ENCODE assay signal across 10 mouse cellular contexts in the genomic region with DNA sequence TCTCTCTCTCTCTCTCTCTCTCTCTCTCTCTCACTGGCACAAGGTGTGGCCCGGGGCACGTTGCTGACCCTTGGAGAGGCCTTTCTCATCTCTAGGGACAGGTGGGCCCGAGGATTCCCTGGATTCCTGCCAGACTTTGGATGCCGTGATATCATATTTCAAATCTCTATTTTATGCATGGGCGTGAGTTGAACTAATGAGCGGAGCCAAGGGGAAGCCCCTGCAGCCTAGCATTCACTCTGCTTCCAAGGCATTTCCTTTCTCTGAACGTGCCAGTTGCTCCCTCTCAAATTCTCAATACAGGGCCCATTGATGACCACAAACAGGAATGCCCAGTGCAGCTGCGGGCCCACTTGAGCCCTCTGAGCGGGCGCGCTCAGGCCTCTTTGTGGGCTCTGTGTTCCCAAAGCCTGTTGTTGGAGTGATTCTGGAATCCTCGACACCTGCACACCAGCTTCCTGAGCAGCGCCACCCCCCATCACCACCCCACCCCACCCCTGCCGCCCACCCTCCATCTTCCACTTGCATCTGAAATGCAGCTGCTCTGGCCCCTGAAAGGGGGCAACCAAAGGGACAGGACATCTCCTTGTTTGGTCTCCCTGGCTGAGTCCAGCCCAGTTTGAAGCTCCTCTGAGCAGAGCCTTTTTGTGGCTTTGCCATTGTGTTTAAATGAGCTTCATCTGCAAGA.
A peak's percentile ranks its signal among the peaks of the same experiment; 100 is the strongest.
DNase-seq lines count a peak whose midpoint lies in the region; ATAC-seq and TF ChIP-seq lines count a peak whose summit lies in the region.
"Had no signal": no experiment of that assay in that cellular context is flagged by ENCODE, and none has a peak within 500 bp of the region (broad histone marks: within the 10 kb centered on the region; RNA-seq: fewer than 3 reads in every experiment).

No protein-coding gene starts in this region.

- no peak for TF ChIP-seq EP300 in stomach, postnatal 0 days (optimal IDR thresholded peaks at IDR 0.05)

- H3K9me3 ChIP-seq in stomach, embryonic 15.5 days, result no peaks in the 10 kb centered on the region
- H3K9me3 ChIP-seq in stomach, postnatal 0 days (ENCODE audit: control insufficient read depth, low read length), result no peaks in the 10 kb centered on the region
- H3K9me3 ChIP-seq in embryonic facial prominence, embryonic 14.5 days (ENCODE audit: control insufficient read depth, low read length), result no peaks in the 10 kb centered on the region
- H3K9me3 ChIP-seq in intestine, embryonic 16.5 days (ENCODE audit: control insufficient read depth, low read length), result no peaks in the 10 kb centered on the region
- H3K9me3 ChIP-seq in neural tube, embryonic 14.5 days (ENCODE audit: control insufficient read depth, low read length), result no peaks in the 10 kb centered on the region
- H3K9me3 ChIP-seq in heart, embryonic 10.5 days, result no peaks in the 10 kb centered on the region
- H3K9me3 ChIP-seq: heart, embryonic 15.5 days had no signal

- 37% methylated on average over 14 of the region's 14 CpGs for WGBS in stomach, embryonic 15.5 days
- 39% methylated on average over 14 of the region's 14 CpGs for whole genome bisulfite sequencing in stomach, postnatal 0 days
- 13% methylated on average over 14 of the region's 14 CpGs for WGBS in embryonic facial prominence, embryonic 14.5 days
- WGBS in intestine, embryonic 16.5 days, result 32% methylated on average over 14 of the region's 14 CpGs
- 43% methylated on average over 14 of the region's 14 CpGs for WGBS in neural tube, embryonic 14.5 days
- 70% methylated on average over 14 of the region's 14 CpGs for WGBS in heart, embryonic 10.5 days

- 0 out of 2 replicates have a peak, but pooled peaks cover 7% of the 10 kb centered on the region for H3K4me1 ChIP-seq in stomach, embryonic 15.5 days
- no peaks in the 10 kb centered on the region; the same call in 1 of the 2 replicates for H3K4me1 ChIP-seq in stomach, postnatal 0 days (replicated peaks; ENCODE audit: control insufficient read depth, insufficient read depth)
- peaks cover 9% of the 10 kb centered on the region for H3K4me1 ChIP-seq in embryonic facial prominence, embryonic 14.5 days (ENCODE audit: control insufficient read depth, insufficient read depth, low read length)
- peaks cover 4% of the 10 kb centered on the region; the same call in 1 of the 2 replicates for H3K4me1 ChIP-seq in intestine, embryonic 16.5 days (ENCODE audit: control insufficient read depth, insufficient read depth, low read length)
- H3K4me1 ChIP-seq in neural tube, embryonic 14.5 days (ENCODE audit: control insufficient read depth, insufficient read depth, low read length), result no peaks in the 10 kb centered on the region
- peaks cover 8% of the 10 kb centered on the region; the same call in 1 of the 2 replicates for H3K4me1 ChIP-seq in heart, embryonic 10.5 days
- H3K4me1 ChIP-seq: heart, embryonic 15.5 days had no signal

- H3K36me3 ChIP-seq in stomach, embryonic 15.5 days, result no peaks in the 10 kb centered on the region
- H3K36me3 ChIP-seq in stomach, postnatal 0 days (ENCODE audit: control insufficient read depth, insufficient read depth, low read length), result no peaks in the 10 kb centered on the region
- no peaks in the 10 kb centered on the region for H3K36me3 ChIP-seq in embryonic facial prominence, embryonic 14.5 days (ENCODE audit: control insufficient read depth, insufficient read depth, low read length)
- H3K36me3 ChIP-seq in intestine, embryonic 16.5 days (ENCODE audit: control insufficient read depth, insufficient read depth, low read length), result no peaks in the 10 kb centered on the region
- H3K36me3 ChIP-seq in neural tube, embryonic 14.5 days (ENCODE audit: control insufficient read depth, insufficient read depth, low read length), result no peaks in the 10 kb centered on the region
- no peaks in the 10 kb centered on the region for H3K36me3 ChIP-seq in heart, embryonic 10.5 days
- H3K36me3 ChIP-seq: heart, embryonic 15.5 days had no signal

- no peak overlapping the region for H3K4me3 ChIP-seq in stomach, embryonic 15.5 days (replicated peaks)
- no peak overlapping the region for H3K4me3 ChIP-seq in stomach, postnatal 0 days (ENCODE audit: low read depth, low read length)
- no peak overlapping the region for H3K4me3 ChIP-seq in embryonic facial prominence, embryonic 14.5 days (ENCODE audit: low read depth, low read length)
- H3K4me3 ChIP-seq in intestine, embryonic 16.5 days (ENCODE audit: low read length), result no peak overlapping the region
- no peak overlapping the region for H3K4me3 ChIP-seq in neural tube, embryonic 14.5 days (ENCODE audit: low read depth, low read length)
- H3K4me3 ChIP-seq in heart, embryonic 10.5 days, result no peak overlapping the region
- H3K4me3 ChIP-seq: heart, embryonic 15.5 days had no signal

- H3K27me3 ChIP-seq in stomach, embryonic 15.5 days (replicated peaks), result no peaks in the 10 kb centered on the region
- H3K27me3 ChIP-seq in stomach, postnatal 0 days (ENCODE audit: control insufficient read depth, insufficient read depth, low read length), result no peaks in the 10 kb centered on the region
- H3K27me3 ChIP-seq in embryonic facial prominence, embryonic 14.5 days (replicated peaks; ENCODE audit: control insufficient read depth, insufficient read depth, low read length), result no peaks in the 10 kb centered on the region
- H3K27me3 ChIP-seq in intestine, embryonic 16.5 days (replicated peaks; ENCODE audit: control insufficient read depth, insufficient read depth, low read length), result no peaks in the 10 kb centered on the region
- no peaks in the 10 kb centered on the region for H3K27me3 ChIP-seq in neural tube, embryonic 14.5 days (ENCODE audit: control insufficient read depth, insufficient read depth, low read length)
- no peaks in the 10 kb centered on the region for H3K27me3 ChIP-seq in heart, embryonic 10.5 days (ENCODE audit: insufficient read depth, poor library complexity, severe bottlenecking)
- H3K27me3 ChIP-seq: heart, embryonic 15.5 days had no signal

- no peak overlapping the region for H3K27ac ChIP-seq in stomach, embryonic 15.5 days
- no peak overlapping the region for H3K27ac ChIP-seq in stomach, postnatal 0 days (replicated peaks)
- H3K27ac ChIP-seq in embryonic facial prominence, embryonic 14.5 days (replicated peaks; ENCODE audit: low read depth, low read length), result 0 out of 2 replicates have a peak overlapping the region, but pooled peaks have one; percentile 21
- H3K27ac ChIP-seq in intestine, embryonic 16.5 days (ENCODE audit: low read length), result no peak overlapping the region
- no peak overlapping the region for H3K27ac ChIP-seq in neural tube, embryonic 14.5 days (ENCODE audit: low read depth, low read length)
- H3K27ac ChIP-seq in heart, embryonic 10.5 days, result no peak overlapping the region
- H3K27ac ChIP-seq: heart, embryonic 15.5 days had no signal

- peak; percentile 27; the same call in 1 of the 2 replicates for ATAC-seq in stomach, embryonic 15.5 days (ENCODE audit: insufficient read depth, low FRiP score, low read depth)
- no peak for ATAC-seq in stomach, postnatal 0 days (ENCODE audit: low FRiP score, low TSS enrichment)
- ATAC-seq in embryonic facial prominence, embryonic 14.5 days (ENCODE audit: low read depth), result peak; percentile 89
- ATAC-seq in intestine, embryonic 16.5 days, result peak; percentile 48
- ATAC-seq in neural tube, embryonic 14.5 days (ENCODE audit: low read depth), result peak; percentile 28; the same call in 1 of the 2 replicates

- TF ChIP-seq CTCF in stomach, postnatal 0 days (IDR thresholded peaks at IDR 0.05; ENCODE audit: low read depth), result no peak

- no peak overlapping the region for H3K9ac ChIP-seq in stomach, embryonic 15.5 days
- no peak overlapping the region for H3K9ac ChIP-seq in stomach, postnatal 0 days (ENCODE audit: low read length)
- H3K9ac ChIP-seq in embryonic facial prominence, embryonic 14.5 days (ENCODE audit: low read depth, low read length), result peak overlapping the region; percentile 14; the same call in 1 of the 2 replicates
- no peak overlapping the region for H3K9ac ChIP-seq in intestine, embryonic 16.5 days (ENCODE audit: low read depth, low read length)
- H3K9ac ChIP-seq in neural tube, embryonic 14.5 days (replicated peaks; ENCODE audit: low read depth, low read length), result no peak overlapping the region
- H3K9ac ChIP-seq: heart, embryonic 15.5 days had no signal

- DNase-seq in stomach, postnatal 0 days (ENCODE audit: low spot score), result no peak
- peak; percentile 80 for DNase-seq in embryonic facial prominence, embryonic 14.5 days (ENCODE audit: low spot score)
- DNase-seq in heart, embryonic 10.5 days (ENCODE audit: low spot score), result no peak
- no peak for DNase-seq in cerebellum, postnatal 4 days (ENCODE audit: low spot score in 2 of 2)
- DNase-seq: adrenal gland, postnatal 14 days; lung, adult 18-20 months had no signal

- no peak overlapping the region for H3K4me2 ChIP-seq in stomach, embryonic 15.5 days
- H3K4me2 ChIP-seq in stomach, postnatal 0 days (replicated peaks; ENCODE audit: low read depth), result no peak overlapping the region
- peak overlapping the region; percentile 33 for H3K4me2 ChIP-seq in embryonic facial prominence, embryonic 14.5 days (ENCODE audit: low read depth, low read length)
- H3K4me2 ChIP-seq in intestine, embryonic 16.5 days (ENCODE audit: low read depth, low read length), result no peak overlapping the region
- no peak overlapping the region for H3K4me2 ChIP-seq in neural tube, embryonic 14.5 days (ENCODE audit: low read depth, low read length)
- H3K4me2 ChIP-seq: heart, embryonic 15.5 days had no signal
